Mouse (Mus musculus): ENCODE data around the gene Gm27021.

- TF ChIP-seq CTCF (conservative IDR thresholded peaks at IDR 0.05; ENCODE audit: low read length) (no peak), NANOG (IDR thresholded peaks at IDR 0.05; ENCODE audit: borderline replicate concordance, low read length) (no peak)
Measured at GRCm38 (mm10) chr8:120571561-120571960, 96.3 kb downstream of the Gm27021 start.
